Mouse (Mus musculus) myocyte (in vitro differentiated cells): ENCODE data around the gene BC030499.

Source experiments
- MAX ChIP-seq: IDR thresholded peaks from one replicate; pipeline ENCODE4 v1.6.1; 2011; ENCODE audit warnings: low read depth, mild to moderate bottlenecking, control low read depth
- POLR2A ChIP-seq: IDR thresholded peaks from one replicate; pipeline ENCODE4 v1.6.1; 2011; ENCODE audit warnings: low read depth, mild to moderate bottlenecking, control low read depth, moderate library complexity; ENCODE audit not compliant: insufficient read length
- SRF ChIP-seq: IDR thresholded peaks from one replicate; pipeline ENCODE4 v1.6.1; 2011; ENCODE audit warnings: low read depth; ENCODE audit not compliant: control insufficient read depth, insufficient read length
- TCF12 ChIP-seq: IDR thresholded peaks from one replicate; pipeline ENCODE4 v1.6.1; 2011; ENCODE audit warnings: mild to moderate bottlenecking, control low read depth; ENCODE audit not compliant: poor library complexity, insufficient read depth, severe bottlenecking

- TF ChIP-seq MAX (no peak), POLR2A (no peak), SRF (no peak), TCF12 (no peak)
These were observed 23.0 kb downstream of the BC030499 start for GRCm38 (mm10) chr11:78313662-78314061.
